Mouse (Mus musculus) kidney, adult 2 months (tissue): ENCODE measurements around the gene B230217C12Rik.

ENCODE experiments used
- CTCF ChIP-seq: fragments of 200-500 bp; conservative IDR thresholded peaks from 2 replicates; pipeline ENCODE4 v1.5.1; 2011; ENCODE audit warnings: low read depth, mild to moderate bottlenecking, control low read depth, low read length, moderate library complexity, mixed read lengths; ENCODE audit not compliant: insufficient read depth, insufficient read length
- POLR2A ChIP-seq: fragments of 200-500 bp; IDR thresholded peaks from one replicate; pipeline ENCODE4 v1.6.1; 2011; ENCODE audit warnings: low read depth, low read length, control low read depth

DNA sequence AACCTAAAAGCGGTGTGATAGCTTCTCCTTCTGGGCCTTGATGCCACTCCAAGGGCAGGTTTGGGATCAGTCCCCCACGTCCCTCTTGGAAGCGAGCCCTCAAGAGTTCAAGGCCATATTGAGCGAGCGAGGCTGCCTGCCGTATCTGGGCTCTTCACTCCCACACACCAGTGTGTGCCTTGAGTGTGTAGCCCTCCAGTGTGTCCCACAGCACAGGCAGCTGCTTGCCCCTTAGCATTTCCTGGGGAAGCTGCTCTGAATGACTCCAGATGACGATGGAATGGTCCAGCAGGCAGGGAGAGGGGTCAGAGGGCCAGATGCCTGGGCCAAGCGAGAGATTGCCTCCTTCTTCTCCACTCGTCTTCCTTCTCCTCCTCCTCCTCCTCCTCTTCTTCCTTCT lies 23.7 kb upstream of the B230217C12Rik start:
- TF ChIP-seq CTCF: no peak
- TF ChIP-seq POLR2A: no peak
